Mouse (Mus musculus) small intestine, adult 2 months (tissue): ENCODE results near the gene Mrpl2.

ENCODE experiments used
- CTCF ChIP-seq: fragments of 200-500 bp; IDR thresholded peaks from 2 replicates; pipeline ENCODE4 v1.5.1; 2012; ENCODE audit warnings: low read depth, mild to moderate bottlenecking, control low read depth, inconsistent platforms, low read length, moderate library complexity, mixed read lengths; ENCODE audit not compliant: insufficient replicate concordance, insufficient read length; ENCODE audit errors: extremely low read depth
- POLR2A ChIP-seq: fragments of 200-500 bp; IDR thresholded peaks from 2 replicates; pipeline ENCODE4 v1.6.1; 2012; ENCODE audit warnings: low read depth, mild to moderate bottlenecking, control low read depth, inconsistent platforms, low read length, moderate library complexity

DNA sequence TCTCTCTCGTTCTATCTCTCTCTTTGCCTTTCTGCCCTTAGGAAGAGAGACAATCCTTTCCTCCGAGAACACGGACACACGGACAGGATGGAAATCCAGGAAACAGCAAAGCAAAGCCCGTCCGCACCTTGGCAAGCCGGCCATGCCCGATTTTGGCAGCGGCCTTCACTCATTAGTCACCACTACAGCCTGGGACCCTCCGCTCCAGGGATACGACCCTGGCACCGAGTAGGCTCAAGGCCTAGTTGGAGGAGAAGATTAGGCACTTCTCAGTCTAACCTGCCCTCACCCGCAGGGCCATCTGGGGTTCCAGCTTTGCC lies 17.6 kb upstream of the Mrpl2 start:
- TF ChIP-seq POLR2A (no peak), CTCF (no peak)
